Mouse (Mus musculus): Measurements from ENCODE around the gene Scai.

Scai gene

GRCm38 (mm10) chr2:39190561-39191056, at the start of gene Scai:
TSS of gene Scai (minus strand) at chr2:39190734.
- DNase-seq (ENCODE audit: low spot score), result peak; percentile 98

- DNase-seq (ENCODE audit: low spot score), result no peak
Measured at GRCm38 (mm10) chr2:39226731-39227130, 36.2 kb upstream of the Scai start.

GRCm38 (mm10) chr2:39226019-39226640, 35.6 kb upstream of the Scai start, which contains the start of gene Ppp6c:
TSS of gene Ppp6c (minus strand) at chr2:39226451.
- peak; percentile 93 for DNase-seq (ENCODE audit: low spot score)

GRCm38 (mm10) chr2:39225331-39226018, 34.9 kb upstream of the Scai start:
- DNase-seq (ENCODE audit: low spot score), result peak; percentile 31

- DNase-seq (ENCODE audit: low spot score), result peak; percentile 21
Measured at GRCm38 (mm10) chr2:39224621-39225020, 34.1 kb upstream of the Scai start.

- DNase-seq (ENCODE audit: low spot score), result no peak
Measured at GRCm38 (mm10) chr2:39220010-39220409, 29.5 kb upstream of the Scai start.

- no peak for DNase-seq (ENCODE audit: low spot score)
Measured at GRCm38 (mm10) chr2:39219034-39219433, 28.5 kb upstream of the Scai start.

- DNase-seq (ENCODE audit: low spot score), result no peak
Measured at GRCm38 (mm10) chr2:39217150-39217549, 26.6 kb upstream of the Scai start.

- DNase-seq (ENCODE audit: low spot score), result no peak
Measured at GRCm38 (mm10) chr2:39210738-39211137, 20.2 kb upstream of the Scai start.

GRCm38 (mm10) chr2:39203359-39203758, 12.8 kb upstream of the Scai start:
- DNase-seq (ENCODE audit: low spot score), result no peak

- DNase-seq (ENCODE audit: low spot score), result no peak
Measured at GRCm38 (mm10) chr2:39194809-39195208, 4.3 kb upstream of the Scai start.

GRCm38 (mm10) chr2:39189961-39190560, 473 bp downstream of the Scai start:
- DNase-seq (ENCODE audit: low spot score), result peak; percentile 26

GRCm38 (mm10) chr2:39185942-39186341, 4.6 kb downstream of the Scai start:
- no peak for DNase-seq (ENCODE audit: low spot score)

GRCm38 (mm10) chr2:39183587-39183986, 6.9 kb downstream of the Scai start:
- no peak for DNase-seq (ENCODE audit: low spot score)

GRCm38 (mm10) chr2:39160996-39161395, 29.5 kb downstream of the Scai start:
- DNase-seq (ENCODE audit: low spot score), result no peak

- DNase-seq (ENCODE audit: low spot score), result no peak
Measured at GRCm38 (mm10) chr2:39157916-39158315, 32.6 kb downstream of the Scai start.

- DNase-seq (ENCODE audit: low spot score), result no peak
Measured at GRCm38 (mm10) chr2:39156821-39157220, 33.7 kb downstream of the Scai start.

- DNase-seq (ENCODE audit: low spot score), result no peak
Measured at GRCm38 (mm10) chr2:39150943-39151342, 39.6 kb downstream of the Scai start.

GRCm38 (mm10) chr2:39148075-39148474, 42.5 kb downstream of the Scai start:
- DNase-seq (ENCODE audit: low spot score), result no peak

GRCm38 (mm10) chr2:39146469-39146868, 44.1 kb downstream of the Scai start:
- DNase-seq (ENCODE audit: low spot score), result no peak

- no peak for DNase-seq (ENCODE audit: low spot score)
Measured at GRCm38 (mm10) chr2:39142357-39142948, 48.1 kb downstream of the Scai start.

- DNase-seq (ENCODE audit: low spot score), result no peak
Measured at GRCm38 (mm10) chr2:39140586-39141455, 49.7 kb downstream of the Scai start.
